Mouse (Mus musculus) midbrain, embryonic 14.5 days (tissue): ENCODE results near the gene Nf1. TPM values are rescaled to one million over a fixed set of nuclear protein-coding genes. Genes with fewer than 3 reads are reported as not detected.

Experiments
- ATAC-seq: fragments of 200-750 bp; cut with Nextera tagmentation; 2 replicates; pipeline ENCODE4 v1.8.0; 2017; ENCODE audit warnings: moderate number of reproducible peaks, moderate library complexity; ENCODE audit not compliant: low FRiP score, low TSS enrichment
- DNase-seq: peaks from one replicate; pipeline ENCODE4 v3.0.0-alpha.2; 2015
- H3K27ac ChIP-seq: fragments of 300-500 bp; sonication (generic); replicated peaks from 2 replicates; pipeline ENCODE4 v1.5.1; 2014; ENCODE audit warnings: mild to moderate bottlenecking, low read depth, low read length, moderate library complexity
- H3K27me3 ChIP-seq: fragments of 300-500 bp; sonication (generic); 2 replicates; pipeline ENCODE4 v1.6.1; 2014; ENCODE audit warnings: low read length, control low read depth, mixed read lengths; ENCODE audit not compliant: control insufficient read depth, insufficient read depth
- H3K36me3 ChIP-seq: fragments of 300-500 bp; sonication (generic); 2 replicates; pipeline ENCODE4 v1.6.1; 2014; ENCODE audit warnings: low read length, control low read depth; ENCODE audit not compliant: control insufficient read depth, insufficient read depth
- H3K4me1 ChIP-seq: fragments of 300-500 bp; sonication (generic); 2 replicates; pipeline ENCODE4 v1.6.1; 2014; ENCODE audit warnings: mild to moderate bottlenecking, antibody characterized with exemption, low read length, control low read depth; ENCODE audit not compliant: control insufficient read depth, insufficient read depth
- H3K4me2 ChIP-seq: fragments of 300-500 bp; sonication (generic); 2 replicates; pipeline ENCODE4 v1.6.1; 2014; ENCODE audit warnings: mild to moderate bottlenecking, low read length, moderate library complexity
- H3K4me3 ChIP-seq: fragments of 300-500 bp; sonication (generic); replicated peaks from 2 replicates; pipeline ENCODE4 v1.5.1; 2014; ENCODE audit warnings: low read depth, low read length
- H3K9ac ChIP-seq: fragments of 300-500 bp; sonication (generic); replicated peaks from 2 replicates; pipeline ENCODE4 v1.6.1; 2014; ENCODE audit warnings: mild to moderate bottlenecking, low read length, moderate library complexity
- H3K9me3 ChIP-seq: fragments of 300-500 bp; sonication (generic); 2 replicates; pipeline ENCODE4 v1.6.1; 2016; ENCODE audit warnings: low read length, control low read depth, mixed read lengths; ENCODE audit not compliant: control insufficient read depth
- WGBS: fragments of 180-500 bp; shearing (Covaris S2); extraction: QIAGEN DNeasy Blood & Tissue Kit; methylation state at CpG from one replicate; pipeline ENCODE4 v1.1.7; 2014; 5-methylcytosine and 5-hydroxymethylcytosine counted together
- polyA plus RNA-seq: library from polyadenylated mRNA; unstranded; fragments of >200 nt; fragmentation: Nextera tagmentation; extraction: Ambion mirVana; gene quantifications from 2 replicates; pipeline ENCODE4 v1.2.1, GENCODE M21; 2014

The Nf1 gene
- polyA plus RNA-seq, 1 experiment from 2014 or later = 15.6 TPM

- WGBS = 80% methylated on average over 7 of the region's 7 CpGs
- Histone ChIP-seq H3K27ac (no peak overlapping the region), H3K36me3 (0 out of 2 replicates have a peak, but pooled peaks cover 4% of the 10 kb centered on the region), H3K4me2 (no peak overlapping the region), H3K4me3 (no peak overlapping the region), H3K9ac (no peak overlapping the region), H3K4me1 (no peaks in the 10 kb centered on the region), H3K9me3 (no peaks in the 10 kb centered on the region), H3K27me3 (no peaks in the 10 kb centered on the region)
- no peak for ATAC-seq
- DNase-seq = no peak
Observed at GRCm38 (mm10) chr11:79629752-79630374, 290.4 kb downstream of the Nf1 start.

- H3K9me3 ChIP-seq = no peaks in the 10 kb centered on the region
- DNase-seq (no peak), ATAC-seq (no peak)
- H3K36me3 ChIP-seq = 0 out of 2 replicates have a peak, but pooled peaks cover 6% of the 10 kb centered on the region
- WGBS = 28% methylated on average over 6 of the region's 6 CpGs
- H3K27ac ChIP-seq = no peak overlapping the region
- H3K27me3 ChIP-seq = no peaks in the 10 kb centered on the region
- H3K9ac ChIP-seq = no peak overlapping the region
- no peak overlapping the region for H3K4me3 ChIP-seq
- no peaks in the 10 kb centered on the region for H3K4me1 ChIP-seq
- no peak overlapping the region for H3K4me2 ChIP-seq
Observed at GRCm38 (mm10) chr11:79630521-79630920, 291.0 kb downstream of the Nf1 start.

Other genes with a start within 250 kb of the Nf1 start
- gene Ksr1, start 193.3 kb upstream of the Nf1 start, polyA plus RNA-seq = 5.2 and 5.8 TPM in 2 replicates
- 610 and 743 TPM in 2 replicates for gene Wsb1, start 85.0 kb upstream of the Nf1 start, polyA plus RNA-seq
- gene Gm9964, start 42.8 kb upstream of the Nf1 start, polyA plus RNA-seq = not detected in 2 replicates
- 4.9 and 5.2 TPM in 2 replicates for gene Omg, start 164.4 kb downstream of the Nf1 start, polyA plus RNA-seq
- not detected in 2 replicates for gene Evi2b, start 184.1 kb downstream of the Nf1 start, polyA plus RNA-seq
- 1.1 TPM in 2 replicates for gene Evi2, start 190.9 kb downstream of the Nf1 start, polyA plus RNA-seq
- gene Evi2a, start 190.9 kb downstream of the Nf1 start, polyA plus RNA-seq = 2.9 and 4.8 TPM in 2 replicates